Comparison of ENCODE assay signal across 10 mouse cellular contexts in genomic region chr6:48582037-48582436, GRCm38 (mm10). TPM values are rescaled to one million over a fixed set of nuclear protein-coding genes. Genes with fewer than 3 reads are reported as not detected.
A peak's percentile ranks its signal among the peaks of the same experiment; 100 is the strongest.
DNase-seq lines count a peak whose midpoint lies in the region; ATAC-seq and TF ChIP-seq lines count a peak whose summit lies in the region.
"Had no signal": no experiment of that assay in that cellular context is flagged by ENCODE, and none has a peak within 500 bp of the region (broad histone marks: within the 10 kb centered on the region; RNA-seq: fewer than 3 reads in every experiment).

No protein-coding gene starts in this region.

- no peaks in the 10 kb centered on the region for H3K27me3 ChIP-seq in CH12.LX (replicated peaks)
- no peaks in the 10 kb centered on the region for H3K27me3 ChIP-seq in heart, embryonic 13.5 days (replicated peaks)
- H3K27me3 ChIP-seq in midbrain, embryonic 14.5 days (ENCODE audit: control insufficient read depth, insufficient read depth, low read length) = no peaks in the 10 kb centered on the region
- H3K27me3 ChIP-seq: embryonic facial prominence, embryonic 15.5 days; limb, embryonic 13.5 days; stomach, embryonic 15.5 days had no signal

- no peak for TF ChIP-seq POLR2A in CH12.LX (IDR thresholded peaks at IDR 0.05; ENCODE audit: low read depth, low read length)

- H3K27ac ChIP-seq in CH12.LX (ENCODE audit: insufficient read depth, low read depth) = no peak overlapping the region
- H3K27ac ChIP-seq in heart, embryonic 13.5 days (replicated peaks) = 0 out of 2 replicates have a peak overlapping the region, but pooled peaks have one; percentile 32
- H3K27ac ChIP-seq in midbrain, embryonic 14.5 days (replicated peaks; ENCODE audit: low read depth, low read length) = no peak overlapping the region
- H3K27ac ChIP-seq: embryonic facial prominence, embryonic 15.5 days; limb, embryonic 13.5 days; stomach, embryonic 15.5 days had no signal

- 64% methylated on average over 3 of the region's 3 CpGs for WGBS in heart, embryonic 13.5 days
- WGBS in midbrain, embryonic 14.5 days = 72% methylated on average over 3 of the region's 3 CpGs

- no peaks in the 10 kb centered on the region for H3K36me3 ChIP-seq in CH12.LX (replicated peaks in 1 of 2; ENCODE audit: control insufficient read depth in 1 of 2, insufficient read depth in 1 of 2, low read length in 1 of 2)
- no peaks in the 10 kb centered on the region for H3K36me3 ChIP-seq in heart, embryonic 13.5 days
- H3K36me3 ChIP-seq in midbrain, embryonic 14.5 days (ENCODE audit: control insufficient read depth, insufficient read depth, low read length) = no peaks in the 10 kb centered on the region
- H3K36me3 ChIP-seq: embryonic facial prominence, embryonic 15.5 days; limb, embryonic 13.5 days; stomach, embryonic 15.5 days had no signal

- no peak overlapping the region for H3K4me2 ChIP-seq in CH12.LX (ENCODE audit: insufficient read depth, low read depth, poor library complexity, severe bottlenecking)
- H3K4me2 ChIP-seq in heart, embryonic 13.5 days = no peak overlapping the region
- H3K4me2 ChIP-seq in midbrain, embryonic 14.5 days (ENCODE audit: low read length) = no peak overlapping the region
- H3K4me2 ChIP-seq: embryonic facial prominence, embryonic 15.5 days; limb, embryonic 13.5 days; stomach, embryonic 15.5 days had no signal

- no peak for TF ChIP-seq EP300 in CH12.LX (IDR thresholded peaks at IDR 0.05; ENCODE audit: low read length)

- H3K4me3 ChIP-seq in CH12.LX (replicated peaks in 1 of 3; ENCODE audit: low read depth in 2 of 3, low read length in 2 of 3, poor library complexity in 1 of 3) = no peak overlapping the region
- no peak overlapping the region for H3K4me3 ChIP-seq in heart, embryonic 13.5 days
- no peak overlapping the region for H3K4me3 ChIP-seq in midbrain, embryonic 14.5 days (replicated peaks; ENCODE audit: low read depth, low read length)
- H3K4me3 ChIP-seq: embryonic facial prominence, embryonic 15.5 days; limb, embryonic 13.5 days; stomach, embryonic 15.5 days had no signal

- H3K9me3 ChIP-seq in CH12.LX (replicated peaks; ENCODE audit: low read length) = peaks cover 3% of the 10 kb centered on the region
- H3K9me3 ChIP-seq in heart, embryonic 13.5 days = no peaks in the 10 kb centered on the region
- no peaks in the 10 kb centered on the region for H3K9me3 ChIP-seq in midbrain, embryonic 14.5 days (ENCODE audit: control insufficient read depth, low read length)
- H3K9me3 ChIP-seq: embryonic facial prominence, embryonic 15.5 days; limb, embryonic 13.5 days; stomach, embryonic 15.5 days had no signal

- TF ChIP-seq RAD21 in CH12.LX (IDR thresholded peaks at IDR 0.05; ENCODE audit: low read depth, low read length) = peak; percentile 74

- peak; percentile 68 to 83 for TF ChIP-seq CTCF in CH12.LX (conservative IDR thresholded peaks at IDR 0.05 in 1 of 2, IDR thresholded peaks at IDR 0.05 in 1 of 2; ENCODE audit: low read depth in 2 of 2, low read length in 2 of 2)

- in situ Hi-C loops in CH12.LX (cut with MboI; ENCODE audit: low pct_ligation_motif_present, low pct_unique_long_range_greater_than_20kb, low sequenced_read_pairs) = no loop called here

- dilution Hi-C loops in CH12.LX (cut with MboI; ENCODE audit: extremely low pct_ligation_motif_present, extremely low pct_unique_long_range_greater_than_20kb, low sequenced_read_pairs) = no loop called here

- peaks cover 3 to 29% of the 10 kb centered on the region in 2 experiments for H3K4me1 ChIP-seq in CH12.LX (ENCODE audit: control insufficient read depth in 1 of 2, insufficient read depth in 2 of 2)
- peaks cover 37% of the 10 kb centered on the region for H3K4me1 ChIP-seq in heart, embryonic 13.5 days
- H3K4me1 ChIP-seq in midbrain, embryonic 14.5 days (ENCODE audit: control insufficient read depth, insufficient read depth, low read length) = no peaks in the 10 kb centered on the region
- H3K4me1 ChIP-seq: embryonic facial prominence, embryonic 15.5 days; limb, embryonic 13.5 days had no signal

- no peak for ATAC-seq in heart, embryonic 13.5 days (ENCODE audit: extremely low read depth, insufficient number of reproducible peaks, low FRiP score, low TSS enrichment)
- ATAC-seq in midbrain, embryonic 14.5 days (ENCODE audit: low FRiP score, low TSS enrichment) = no peak

- no peak overlapping the region for H3K9ac ChIP-seq in CH12.LX (ENCODE audit: insufficient read depth, low read depth)
- no peak overlapping the region for H3K9ac ChIP-seq in heart, embryonic 13.5 days
- no peak overlapping the region for H3K9ac ChIP-seq in midbrain, embryonic 14.5 days (replicated peaks; ENCODE audit: low read length)
- H3K9ac ChIP-seq: embryonic facial prominence, embryonic 15.5 days; limb, embryonic 13.5 days; stomach, embryonic 15.5 days had no signal

- peak; percentile 63 to 64 for DNase-seq in kidney, postnatal 36 days
- DNase-seq in kidney, adult 8-10 months = no peak
- peak; percentile 74 for DNase-seq in CH12.LX (ENCODE audit: extremely low read depth)
- DNase-seq in T-cell, adult 2 months (ENCODE audit: low spot score) = peak; percentile 43
- peak; percentile 92 for DNase-seq in midbrain, embryonic 14.5 days
- DNase-seq in urinary bladder, postnatal 25 days (ENCODE audit: low spot score) = no peak

- no peaks in the 10 kb centered on the region for H3K79me2 ChIP-seq in CH12.LX (replicated peaks; ENCODE audit: control insufficient read depth, extremely low read depth, insufficient read depth, poor library complexity, severe bottlenecking)

TF ChIP-seq in CH12.LX, 34 proteins besides CTCF, POLR2A, EP300 and RAD21:
- TF ChIP-seq ELF1 (IDR thresholded peaks at IDR 0.05; ENCODE audit: low read depth, low read length) (no peak), ZNF384 (IDR thresholded peaks at IDR 0.05; ENCODE audit: low read depth, low read length) (0 out of 2 replicates have a peak, but pooled peaks have one; percentile 17), JUN (IDR thresholded peaks at IDR 0.05; ENCODE audit: insufficient read depth, low read depth, low read length) (no peak), MAZ (IDR thresholded peaks at IDR 0.05; ENCODE audit: low read depth, low read length) (no peak), USF1 (IDR thresholded peaks at IDR 0.05; ENCODE audit: low read depth, low read length) (no peak), CHD1 (IDR thresholded peaks at IDR 0.05; ENCODE audit: low read depth, low read length) (no peak), IRF4 (IDR thresholded peaks at IDR 0.05; ENCODE audit: low read depth, low read length) (no peak), GABPA (IDR thresholded peaks at IDR 0.05; ENCODE audit: insufficient replicate concordance, low read depth, low read length) (no peak), USF2 (conservative IDR thresholded peaks at IDR 0.05; ENCODE audit: low read depth, low read length) (no peak), POLR2AphosphoS2 (IDR thresholded peaks at IDR 0.05; ENCODE audit: low read depth, low read length) (no peak), TBP (conservative IDR thresholded peaks at IDR 0.05; ENCODE audit: low read depth, low read length) (no peak), ZC3H11A (IDR thresholded peaks at IDR 0.05; ENCODE audit: low read depth, low read length) (peak; percentile 7; the same call in 1 of the 2 replicates), SMC3 (IDR thresholded peaks at IDR 0.05; ENCODE audit: low read depth, low read length) (peak; percentile 83), MAX (IDR thresholded peaks at IDR 0.05; ENCODE audit: low read length) (no peak)

RNA-seq across cellular contexts. Expression of gene Gm45021, which starts 7.4 kb away (rescaled TPM):
- total RNA-seq in CH12.LX (2012; rRNA removed) (not detected in 2 replicates), CH12.LX (2014; rRNA removed) (not detected in 2 replicates)
- polyA plus RNA-seq in CH12.LX (2012; ENCODE audit: insufficient read length, low read depth) = not detected in 2 replicates
- 0.86 TPM in 1 of 2 replicates, not detected in the other for polyA plus RNA-seq in heart, embryonic 13.5 days (2015; fragmentation: Nextera tagmentation; extraction: Ambion mirVana)
- polyA plus RNA-seq in midbrain, embryonic 14.5 days (2014; fragmentation: Nextera tagmentation; extraction: Ambion mirVana) = not detected in 2 replicates
- polyA plus RNA-seq: embryonic facial prominence, embryonic 15.5 days; limb, embryonic 13.5 days; stomach, embryonic 15.5 days had no signal

RNA-seq across cellular contexts. Expression of gene Rarres2, which starts 9.4 kb away (rescaled TPM):
- total RNA-seq in CH12.LX (2012; rRNA removed) (0.46 and 0.72 TPM in 2 replicates), CH12.LX (2014; rRNA removed) (not detected in 2 replicates)
- polyA plus RNA-seq in CH12.LX (2012; ENCODE audit: insufficient read length, low read depth) = not detected in 2 replicates
- 29.7 and 35.8 TPM in 2 replicates for polyA plus RNA-seq in heart, embryonic 13.5 days (2015; fragmentation: Nextera tagmentation; extraction: Ambion mirVana)
- polyA plus RNA-seq in midbrain, embryonic 14.5 days (2014; fragmentation: Nextera tagmentation; extraction: Ambion mirVana) = 1.5 and 3.6 TPM in 2 replicates

RNA-seq across cellular contexts. Expression of gene Repin1, which starts 11.6 kb away (rescaled TPM):
- total RNA-seq in CH12.LX (2012; rRNA removed) (23.6 and 28.0 TPM in 2 replicates), CH12.LX (2014; rRNA removed) (11.5 and 12.8 TPM in 2 replicates)
- polyA plus RNA-seq in CH12.LX (2012; ENCODE audit: insufficient read length, low read depth) = 9.7 and 10.7 TPM in 2 replicates
- polyA plus RNA-seq in heart, embryonic 13.5 days (2015; fragmentation: Nextera tagmentation; extraction: Ambion mirVana) = 22.5 and 24.6 TPM in 2 replicates
- polyA plus RNA-seq in midbrain, embryonic 14.5 days (2014; fragmentation: Nextera tagmentation; extraction: Ambion mirVana) = 44.3 and 47.0 TPM in 2 replicates

RNA-seq across cellular contexts. Expression of gene Gm44965, which starts 11.7 kb away (rescaled TPM):
- total RNA-seq in CH12.LX (2012; rRNA removed) (not detected in 2 replicates), CH12.LX (2014; rRNA removed) (not detected in 2 replicates)
- not detected in 2 replicates for polyA plus RNA-seq in CH12.LX (2012; ENCODE audit: insufficient read length, low read depth)
- not detected in 2 replicates for polyA plus RNA-seq in heart, embryonic 13.5 days (2015; fragmentation: Nextera tagmentation; extraction: Ambion mirVana)
- 0.94 TPM in 1 of 2 replicates, not detected in the other for polyA plus RNA-seq in midbrain, embryonic 14.5 days (2014; fragmentation: Nextera tagmentation; extraction: Ambion mirVana)
- polyA plus RNA-seq: embryonic facial prominence, embryonic 15.5 days; limb, embryonic 13.5 days; stomach, embryonic 15.5 days had no signal

RNA-seq across cellular contexts. Expression of gene Zfp775, which starts 19.8 kb away (rescaled TPM):
- total RNA-seq in CH12.LX (2012; rRNA removed) (4.7 and 6.5 TPM in 2 replicates), CH12.LX (2014; rRNA removed) (2.6 and 3.2 TPM in 2 replicates)
- polyA plus RNA-seq in CH12.LX (2012; ENCODE audit: insufficient read length, low read depth) = 3.3 and 3.5 TPM in 2 replicates
- 4.8 and 5.5 TPM in 2 replicates for polyA plus RNA-seq in heart, embryonic 13.5 days (2015; fragmentation: Nextera tagmentation; extraction: Ambion mirVana)
- 14.6 and 17.5 TPM in 2 replicates for polyA plus RNA-seq in midbrain, embryonic 14.5 days (2014; fragmentation: Nextera tagmentation; extraction: Ambion mirVana)

Comparison
In these comparisons a context has a peak if more than half of its experiments do, and no peak if none do; other contexts are left out.
1. DNase-seq: peak in kidney, postnatal 36 days (2 of 2), CH12.LX (single experiment), T-cell, adult 2 months (single experiment) and midbrain, embryonic 14.5 days (single experiment); none in kidney, adult 8-10 months (0 of 2) and urinary bladder, postnatal 25 days (single experiment).